Mouse (Mus musculus) gastrocnemius, postnatal 10 days (tissue): ENCODE data around the gene Galnt16. TPM values are rescaled to one million over a fixed set of nuclear protein-coding genes. Genes with fewer than 3 reads are reported as not detected.
A peak's percentile ranks its signal among the peaks of the same experiment; 100 is the strongest.

Experiments used
- DNase-seq: peaks from one replicate; pipeline ENCODE4 v3.0.0; 2021; ENCODE audit warnings: mixed read lengths
- total RNA-seq, 2 experiments: library from RNA; stranded (reverse); gene quantifications; 2 replicates each; pipeline ENCODE4 v1.2.3; 2021

Gene Galnt16
- total RNA-seq, 2 experiments from 2014 or later = 15.9 to 20.7 TPM

- no peak for DNase-seq
Measured at GRCm38 (mm10) chr12:80668391-80668790, 150.3 kb downstream of the Galnt16 start.

- DNase-seq = peak; percentile 33
Measured at GRCm38 (mm10) chr12:80673170-80673569, 155.1 kb downstream of the Galnt16 start.

Other genes with a start within 250 kb of the Galnt16 start
- gene Dcaf5, start 81.7 kb upstream of the Galnt16 start, total RNA-seq = 10 to 100 TPM; 28.9 to 37.2 TPM
- 10 to 100 TPM; 29.6 to 43.4 TPM for gene Exd2, start 55.2 kb upstream of the Galnt16 start, total RNA-seq
- 10 to 100 TPM; 11.8 to 14.2 TPM for gene Slc39a9, start 125.6 kb downstream of the Galnt16 start, total RNA-seq
- 10 to 100 TPM; 36.9 to 44.7 TPM for gene Erh, start 126.1 kb downstream of the Galnt16 start, total RNA-seq
- under 1 TPM; 0.21 to 0.43 TPM for gene Plekhd1, start 174.3 kb downstream of the Galnt16 start, total RNA-seq
- under 1 TPM; 0.07 to 0.09 TPM for gene Ccdc177, start 242.4 kb downstream of the Galnt16 start, total RNA-seq